Mouse (Mus musculus) liver, adult 2 months (tissue): ENCODE results near the gene Bcl3.

Experiments
- CTCF ChIP-seq: fragments of 200-500 bp; IDR thresholded peaks from 2 replicates; pipeline ENCODE4 v1.5.1; 2011; ENCODE audit warnings: low read depth, low read length, control low read depth
- POLR2A ChIP-seq: fragments of 200-500 bp; IDR thresholded peaks from 2 replicates; pipeline ENCODE4 v1.6.1; 2011; ENCODE audit warnings: low read length, control low read depth; ENCODE audit not compliant: insufficient read depth; ENCODE audit errors: extremely low read depth

GRCm38 (mm10) chr7:19817382-19818105 lies 5.0 kb downstream of the Bcl3 start:
- TF ChIP-seq POLR2A = no peak
- no peak for TF ChIP-seq CTCF
